Mouse (Mus musculus): ENCODE measurements around the gene Fras1. TPM values are rescaled to one million over a fixed set of nuclear protein-coding genes. Genes with fewer than 3 reads are reported as not detected.

Fras1 gene
- polyA plus RNA-seq, 1 experiment from 2014 or later: 7.4 TPM

DNA sequence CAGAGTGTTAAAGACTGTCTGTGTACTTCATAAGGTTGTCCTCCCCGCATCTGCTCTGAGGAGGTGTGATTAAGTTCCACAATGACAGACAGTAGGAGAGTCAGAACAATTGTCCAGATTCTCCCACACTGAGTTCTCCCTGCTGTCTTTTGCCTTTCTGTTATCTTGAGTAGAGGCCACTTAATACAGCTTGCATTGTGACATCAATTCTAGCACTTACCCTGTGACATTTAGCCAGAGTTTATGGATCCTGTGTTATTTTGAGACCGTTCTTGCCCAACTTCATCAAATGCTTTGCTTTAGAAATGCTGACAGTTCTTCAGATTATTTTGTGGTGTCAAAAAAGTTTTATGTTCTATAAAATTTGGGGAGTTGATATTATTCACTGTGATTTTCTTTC, 81.5 kb downstream of the Fras1 start:
- no peaks in the 10 kb centered on the region for H3K27me3 ChIP-seq
- no peak overlapping the region for H3K9ac ChIP-seq
- WGBS: 91% methylated on average over 2 of the region's 2 CpGs
- H3K9me3 ChIP-seq (replicated peaks): no peaks in the 10 kb centered on the region
- H3K4me1 ChIP-seq: no peaks in the 10 kb centered on the region
- no peak for ATAC-seq
- H3K4me3 ChIP-seq: no peak overlapping the region
- H3K36me3 ChIP-seq (ENCODE audit: poor library complexity, severe bottlenecking): no peaks in the 10 kb centered on the region
- no peak overlapping the region for H3K27ac ChIP-seq
- no peak overlapping the region for H3K4me2 ChIP-seq

GRCm38 (mm10) chr5:96457436-96457958, 83.7 kb downstream of the Fras1 start:
- H3K27me3 ChIP-seq: no peaks in the 10 kb centered on the region
- WGBS: 56% methylated on average over 4 of the region's 4 CpGs
- no peak overlapping the region for H3K4me2 ChIP-seq
- H3K9me3 ChIP-seq (replicated peaks): no peaks in the 10 kb centered on the region
- H3K9ac ChIP-seq: no peak overlapping the region
- H3K4me1 ChIP-seq: no peaks in the 10 kb centered on the region
- no peak overlapping the region for H3K4me3 ChIP-seq
- H3K36me3 ChIP-seq (ENCODE audit: poor library complexity, severe bottlenecking): no peaks in the 10 kb centered on the region
- H3K27ac ChIP-seq: no peak overlapping the region
- no peak; the same call in 1 of the 2 replicates for ATAC-seq

DNA sequence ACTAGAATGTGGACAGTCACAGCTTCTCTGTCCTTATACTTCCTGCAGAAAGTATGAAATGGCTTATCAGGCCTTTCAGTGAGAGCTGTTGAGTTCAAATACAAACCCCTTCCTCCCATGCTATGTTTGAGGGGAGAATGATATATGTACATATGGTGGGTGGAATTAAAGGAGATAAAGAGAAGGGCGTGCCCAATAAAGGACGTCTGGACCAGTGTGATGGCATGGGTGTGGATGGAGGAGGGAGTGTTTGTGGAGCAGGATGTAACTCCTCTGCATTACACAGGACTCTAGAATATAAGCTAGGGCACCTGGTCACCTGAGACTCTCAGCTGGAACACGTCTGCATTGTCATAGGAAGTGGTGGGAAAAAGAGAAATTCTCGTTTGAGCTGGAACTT, 85.8 kb downstream of the Fras1 start:
- H3K4me2 ChIP-seq: no peak overlapping the region
- no peak overlapping the region for H3K4me3 ChIP-seq
- 84% methylated on average over 4 of the region's 4 CpGs for WGBS
- H3K9ac ChIP-seq: no peak overlapping the region
- no peaks in the 10 kb centered on the region for H3K36me3 ChIP-seq (ENCODE audit: poor library complexity, severe bottlenecking)
- H3K27ac ChIP-seq: no peak overlapping the region
- H3K9me3 ChIP-seq (replicated peaks): no peaks in the 10 kb centered on the region
- H3K4me1 ChIP-seq: no peaks in the 10 kb centered on the region
- no peak for ATAC-seq
- no peaks in the 10 kb centered on the region for H3K27me3 ChIP-seq

GRCm38 (mm10) chr5:96462197-96462596, 88.4 kb downstream of the Fras1 start:
- no peak overlapping the region for H3K27ac ChIP-seq
- no peak overlapping the region for H3K4me3 ChIP-seq
- H3K9ac ChIP-seq: no peak overlapping the region
- WGBS: 98% methylated on average over 2 of the region's 2 CpGs
- no peaks in the 10 kb centered on the region for H3K36me3 ChIP-seq (ENCODE audit: poor library complexity, severe bottlenecking)
- no peaks in the 10 kb centered on the region for H3K4me1 ChIP-seq
- ATAC-seq: no peak
- H3K27me3 ChIP-seq: no peaks in the 10 kb centered on the region
- no peaks in the 10 kb centered on the region for H3K9me3 ChIP-seq (replicated peaks)
- H3K4me2 ChIP-seq: no peak overlapping the region

DNA sequence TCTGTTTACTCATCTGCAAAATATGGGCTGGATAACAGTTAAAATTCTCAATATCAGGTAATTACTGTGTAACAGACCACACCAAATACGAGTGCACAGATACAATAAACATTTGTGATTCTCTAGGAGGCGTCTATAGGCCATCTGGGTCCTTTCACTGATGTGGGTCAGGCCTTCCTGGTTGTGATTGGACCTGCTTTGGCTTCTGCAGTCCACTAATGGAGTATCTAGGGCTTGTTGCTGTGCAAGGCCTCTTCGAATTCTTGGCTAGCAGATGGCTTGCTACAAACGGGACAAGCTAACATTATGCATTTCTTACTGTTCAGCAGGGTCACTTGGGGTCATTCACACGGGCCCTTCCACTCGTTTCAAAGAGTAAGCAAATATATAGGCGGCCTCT, 92.7 kb downstream of the Fras1 start:
- Histone ChIP-seq H3K9me3 (replicated peaks) (no peaks in the 10 kb centered on the region), H3K9ac (no peak overlapping the region), H3K27ac (no peak overlapping the region), H3K4me1 (no peaks in the 10 kb centered on the region), H3K27me3 (no peaks in the 10 kb centered on the region), H3K4me3 (no peak overlapping the region), H3K4me2 (no peak overlapping the region), H3K36me3 (ENCODE audit: poor library complexity, severe bottlenecking) (no peaks in the 10 kb centered on the region)
- no peak for ATAC-seq
- WGBS: 67% methylated on average over 7 of the region's 7 CpGs

- Histone ChIP-seq H3K4me1 (no peaks in the 10 kb centered on the region), H3K27ac (no peak overlapping the region), H3K4me3 (no peak overlapping the region), H3K36me3 (ENCODE audit: poor library complexity, severe bottlenecking) (no peaks in the 10 kb centered on the region), H3K9ac (no peak overlapping the region), H3K4me2 (no peak overlapping the region), H3K9me3 (replicated peaks) (no peaks in the 10 kb centered on the region), H3K27me3 (no peaks in the 10 kb centered on the region)
- ATAC-seq: no peak
- 49% methylated on average over 3 of the region's 3 CpGs for WGBS
Measured at GRCm38 (mm10) chr5:96471995-96472394, 98.2 kb downstream of the Fras1 start.

- no peak overlapping the region for H3K4me3 ChIP-seq
- no peaks in the 10 kb centered on the region for H3K36me3 ChIP-seq (ENCODE audit: poor library complexity, severe bottlenecking)
- 89% methylated on average over 3 of the region's 3 CpGs for WGBS
Measured at GRCm38 (mm10) chr5:96475488-96475887, 101.7 kb downstream of the Fras1 start.

DNA sequence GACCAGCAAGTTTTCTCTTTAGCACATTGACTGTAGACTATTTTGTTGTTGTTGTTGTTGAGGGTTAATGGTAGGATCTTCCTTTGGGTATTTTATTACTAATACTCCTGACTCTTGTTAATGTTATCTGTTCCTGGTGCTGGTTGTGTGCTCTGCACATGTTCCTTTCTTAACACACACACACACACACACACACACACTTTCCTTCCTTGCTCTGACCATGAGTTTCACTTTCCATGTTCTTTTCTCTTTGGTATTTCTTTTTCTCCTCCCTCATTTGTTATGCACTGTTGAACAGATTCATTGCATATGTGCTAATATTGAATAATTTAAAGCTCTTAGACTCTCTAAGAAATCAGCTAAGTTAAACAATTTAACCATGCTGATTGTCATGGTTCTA, 105.2 kb downstream of the Fras1 start:
- ATAC-seq: no peak
- Histone ChIP-seq H3K9ac (no peak overlapping the region), H3K4me3 (no peak overlapping the region), H3K36me3 (ENCODE audit: poor library complexity, severe bottlenecking) (no peaks in the 10 kb centered on the region), H3K9me3 (replicated peaks) (no peaks in the 10 kb centered on the region), H3K4me2 (no peak overlapping the region), H3K27ac (no peak overlapping the region), H3K4me1 (no peaks in the 10 kb centered on the region), H3K27me3 (no peaks in the 10 kb centered on the region)

More at GRCm38 (mm10) chr5:96475488-96475887, 101.7 kb downstream of the Fras1 start:
- no peak overlapping the region for H3K9ac ChIP-seq
- H3K4me1 ChIP-seq: no peaks in the 10 kb centered on the region
- no peak overlapping the region for H3K4me2 ChIP-seq
- no peak for ATAC-seq
- no peaks in the 10 kb centered on the region for H3K27me3 ChIP-seq
- H3K9me3 ChIP-seq (replicated peaks): no peaks in the 10 kb centered on the region
- no peak overlapping the region for H3K27ac ChIP-seq

DNA sequence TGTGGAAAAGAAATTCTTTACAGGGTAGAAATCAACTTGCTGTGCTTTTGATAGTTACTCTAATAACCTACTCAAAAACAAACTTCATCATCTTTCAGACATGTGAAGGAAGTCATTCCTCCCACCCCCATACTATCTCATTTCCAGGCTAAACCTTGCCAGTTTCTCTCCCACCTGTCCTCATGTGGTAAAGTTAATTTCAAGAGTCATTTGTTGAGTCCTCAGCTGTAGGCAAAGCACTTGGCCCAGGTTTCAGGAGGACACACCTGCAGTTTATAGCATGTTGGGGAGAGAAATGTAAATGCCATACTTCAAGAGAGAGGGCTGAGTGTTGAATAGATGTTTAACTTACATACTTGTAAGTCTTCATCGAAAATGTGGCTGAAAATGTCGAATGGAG, 107.4 kb downstream of the Fras1 start:
- no peak for ATAC-seq
- Histone ChIP-seq H3K27ac (no peak overlapping the region), H3K4me2 (no peak overlapping the region), H3K9me3 (replicated peaks) (no peaks in the 10 kb centered on the region), H3K27me3 (no peaks in the 10 kb centered on the region), H3K4me3 (no peak overlapping the region), H3K9ac (no peak overlapping the region), H3K36me3 (ENCODE audit: poor library complexity, severe bottlenecking) (no peaks in the 10 kb centered on the region), H3K4me1 (no peaks in the 10 kb centered on the region)
- 97% methylated on average over 2 of the region's 2 CpGs for WGBS

DNA sequence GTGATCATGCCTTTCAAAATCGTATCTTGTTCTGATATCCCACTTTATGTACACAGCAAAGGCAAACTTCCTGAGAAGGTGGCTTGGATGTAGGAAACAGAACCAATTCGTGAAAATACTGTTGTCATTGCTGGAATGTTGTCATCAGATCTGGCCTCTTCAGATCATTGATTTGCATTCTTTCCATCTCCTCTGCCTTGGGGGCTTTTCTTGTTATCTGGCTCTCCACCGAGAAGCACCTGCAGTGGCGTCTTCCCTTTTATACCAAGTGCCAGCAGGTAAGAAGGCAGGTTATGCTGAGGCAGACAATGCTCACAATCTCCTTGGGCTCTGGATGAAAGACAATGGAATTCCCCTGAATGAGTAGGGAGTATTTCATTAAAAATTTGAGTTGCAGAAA, 108.3 kb downstream of the Fras1 start:
- no peak for ATAC-seq

DNA sequence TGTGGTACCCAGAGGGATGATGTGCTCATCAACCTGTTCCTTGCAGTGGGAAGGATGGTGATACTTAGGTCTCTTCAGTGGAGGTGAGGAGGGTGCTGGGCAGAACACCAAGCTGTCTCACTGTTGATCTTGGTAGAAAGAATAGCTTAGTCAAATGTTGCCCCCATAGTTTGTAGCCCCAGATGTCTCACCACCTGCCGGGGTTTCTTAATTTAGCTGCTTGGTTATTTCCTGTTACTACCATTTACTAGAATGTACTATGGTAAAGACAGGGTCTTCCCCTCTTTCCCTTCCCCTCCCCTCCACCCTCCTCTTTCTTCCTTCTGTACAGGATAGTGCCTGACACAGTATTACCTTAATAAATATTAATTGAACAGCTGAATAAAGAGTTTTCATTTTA, 118.7 kb downstream of the Fras1 start:
- Histone ChIP-seq H3K27me3 (no peaks in the 10 kb centered on the region), H3K36me3 (ENCODE audit: poor library complexity, severe bottlenecking) (no peaks in the 10 kb centered on the region), H3K27ac (no peak overlapping the region), H3K4me3 (no peak overlapping the region), H3K9ac (no peak overlapping the region), H3K4me2 (no peak overlapping the region), H3K9me3 (replicated peaks) (no peaks in the 10 kb centered on the region), H3K4me1 (no peaks in the 10 kb centered on the region)
- no peak for ATAC-seq
- WGBS: 92% methylated on average over 1 of the region's 1 CpGs

More for the DNA sequence above, 108.3 kb downstream of the Fras1 start:
- Histone ChIP-seq H3K36me3 (ENCODE audit: poor library complexity, severe bottlenecking) (no peaks in the 10 kb centered on the region), H3K4me1 (no peaks in the 10 kb centered on the region), H3K9me3 (replicated peaks) (no peaks in the 10 kb centered on the region), H3K9ac (no peak overlapping the region), H3K4me3 (no peak overlapping the region), H3K4me2 (no peak overlapping the region), H3K27ac (no peak overlapping the region), H3K27me3 (no peaks in the 10 kb centered on the region)
- WGBS: 84% methylated on average over 4 of the region's 4 CpGs

- Histone ChIP-seq H3K4me1 (no peaks in the 10 kb centered on the region), H3K4me3 (no peak overlapping the region), H3K36me3 (ENCODE audit: poor library complexity, severe bottlenecking) (no peaks in the 10 kb centered on the region), H3K9me3 (replicated peaks) (no peaks in the 10 kb centered on the region), H3K27me3 (no peaks in the 10 kb centered on the region), H3K27ac (no peak overlapping the region), H3K9ac (no peak overlapping the region), H3K4me2 (no peak overlapping the region)
- ATAC-seq: no peak
- 93% methylated on average over 7 of the region's 7 CpGs for WGBS
Measured at GRCm38 (mm10) chr5:96494502-96495292, 120.9 kb downstream of the Fras1 start.

GRCm38 (mm10) chr5:96498083-96498482, 124.3 kb downstream of the Fras1 start:
- Histone ChIP-seq H3K36me3 (ENCODE audit: poor library complexity, severe bottlenecking) (no peaks in the 10 kb centered on the region), H3K27ac (no peak overlapping the region), H3K4me1 (no peaks in the 10 kb centered on the region), H3K9me3 (replicated peaks) (no peaks in the 10 kb centered on the region), H3K4me2 (no peak overlapping the region), H3K9ac (no peak overlapping the region), H3K27me3 (no peaks in the 10 kb centered on the region), H3K4me3 (no peak overlapping the region)
- WGBS: 75% methylated on average over 2 of the region's 2 CpGs
- ATAC-seq: no peak

Data from forebrain, embryonic 13.5 days (tissue).